Mouse (Mus musculus) adrenal gland, postnatal 36 days (tissue): ENCODE results near the gene Pdzd7. TPM values are rescaled to one million over a fixed set of nuclear protein-coding genes. Genes with fewer than 3 reads are reported as not detected.

ENCODE experiments used
- DNase-seq, 2 experiments: peaks; one replicate each; pipeline ENCODE4 v3.0.0; 2021; ENCODE audit warnings: mixed read lengths in 1 of 2
- total RNA-seq, 2 experiments: library from RNA; stranded (reverse); gene quantifications; 2 replicates each; pipeline ENCODE4 v1.2.3; 2021

Gene Pdzd7
- total RNA-seq, 2 experiments from 2014 or later: 0.13 to 0.23 TPM

- DNase-seq: no peak
Observed at GRCm38 (mm10) chr19:44984420-44984819, 61.1 kb downstream of the Pdzd7 start.

GRCm38 (mm10) chr19:44983366-44983765 lies 62.2 kb downstream of the Pdzd7 start:
- DNase-seq: no peak

DNA sequence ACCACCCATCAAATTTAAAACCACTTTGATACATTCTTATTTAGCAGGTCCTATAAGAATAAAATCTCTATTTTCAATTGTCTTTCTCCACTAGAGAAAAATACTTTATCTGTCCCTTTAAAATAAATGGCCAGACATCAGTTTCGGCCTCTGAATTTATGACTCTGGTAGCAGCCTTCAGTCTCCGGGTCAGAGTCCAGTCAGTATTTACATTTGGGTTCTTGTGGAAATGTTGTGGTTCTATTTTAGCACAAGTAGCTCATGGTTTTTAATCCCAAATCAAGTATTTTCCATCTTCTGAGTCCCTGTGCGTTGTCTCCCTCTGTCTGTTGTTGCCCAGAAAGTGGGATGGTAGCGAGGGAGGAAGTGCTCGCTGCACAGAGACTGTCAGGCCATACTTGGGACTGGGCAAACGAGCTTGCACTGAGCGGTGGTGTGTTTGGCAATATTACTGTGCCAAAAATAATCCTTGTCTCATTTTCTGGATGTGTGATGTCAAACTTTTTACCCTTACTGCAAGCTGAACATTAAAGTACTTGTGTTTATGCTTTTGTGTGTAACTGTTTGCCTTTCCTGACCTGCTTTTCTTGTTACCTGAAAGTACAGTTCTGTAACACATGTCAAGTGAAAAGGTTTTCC lies 62.9 kb downstream of the Pdzd7 start:
- no peak for DNase-seq

GRCm38 (mm10) chr19:44980787-44981186 lies 64.7 kb downstream of the Pdzd7 start:
- no peak for DNase-seq

DNA sequence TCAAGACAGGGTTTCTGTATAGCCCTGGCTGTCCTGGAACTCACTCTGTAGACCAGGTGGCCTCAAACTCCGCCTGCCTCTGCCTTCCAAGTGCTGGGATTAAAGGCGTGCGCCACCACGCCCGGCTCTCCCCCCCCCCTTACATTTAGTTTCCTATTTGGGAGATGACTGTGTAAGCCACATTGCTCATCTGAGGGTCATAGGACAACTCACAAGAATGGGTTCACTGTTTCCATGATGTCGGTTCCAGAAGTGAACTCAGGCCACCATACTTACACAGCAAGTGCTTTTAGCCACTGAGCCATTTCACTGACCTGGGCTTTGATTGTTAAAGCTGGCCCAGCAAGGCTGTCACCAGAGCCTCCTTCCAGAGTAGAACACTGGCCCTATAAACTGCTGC lies 68.4 kb downstream of the Pdzd7 start:
- no peak for DNase-seq

Other genes with a start within 250 kb of the Pdzd7 start
- 10 to 100 TPM; 23.0 to 23.7 TPM for gene Slf2, start 114.6 kb downstream of the Pdzd7 start, total RNA-seq
- gene Sema4g, start 56.6 kb downstream of the Pdzd7 start, total RNA-seq: 1 to 10 TPM; 4.2 to 5.6 TPM
- gene Twnk, start 40.1 kb downstream of the Pdzd7 start, total RNA-seq: 10 to 100 TPM; 30.8 to 33.0 TPM
- gene Mrpl43, start 39.3 kb downstream of the Pdzd7 start, total RNA-seq: 10 to 100 TPM; 49.0 to 53.6 TPM
- gene Lzts2, start 31.3 kb downstream of the Pdzd7 start, total RNA-seq: 10 to 100 TPM; 90.4 to 95.6 TPM
- gene Sfxn3, start 1.8 kb upstream of the Pdzd7 start, total RNA-seq: 10 to 100 TPM; 63.9 to 66.5 TPM
- gene Kazald1, start 29.5 kb upstream of the Pdzd7 start, total RNA-seq: 1 to 10 TPM; 3.9 to 6.6 TPM
- gene Tlx1, start 105.0 kb upstream of the Pdzd7 start, total RNA-seq: not detected
- under 1 TPM; 0.10 to 0.17 TPM for gene Lbx1, start 190.1 kb upstream of the Pdzd7 start, total RNA-seq